10 mouse cellular contexts compared by ENCODE assay signal in genomic region chr13:102899253-102900082, GRCm38 (mm10).
DNase-seq lines count a peak whose midpoint lies in the region; ATAC-seq lines count a peak whose summit lies in the region.
"Had no signal": no experiment of that assay in that cellular context is flagged by ENCODE, and none has a peak within 500 bp of the region (broad histone marks: within the 10 kb centered on the region; RNA-seq: fewer than 3 reads in every experiment).

No protein-coding gene starts in this region.

- H3K4me1 ChIP-seq in heart, embryonic 11.5 days (ENCODE audit: control insufficient read depth, insufficient read depth, low read length), result peaks cover 47% of the 10 kb centered on the region
- peaks cover 54% of the 10 kb centered on the region for H3K4me1 ChIP-seq in embryonic facial prominence, embryonic 15.5 days
- peaks cover 60% of the 10 kb centered on the region for H3K4me1 ChIP-seq in limb, embryonic 13.5 days
- H3K4me1 ChIP-seq in hindbrain, embryonic 12.5 days, result peaks cover 37% of the 10 kb centered on the region

- DNase-seq in heart, postnatal 25 days (ENCODE audit: low spot score), result no peak
- DNase-seq in CD4-positive, CD25-positive, alpha-beta regulatory T cell, adult 2 months (ENCODE audit: low read depth, low spot score), result peak; percentile 51
- no peak for DNase-seq in left cerebral cortex, postnatal 14 days (ENCODE audit: low spot score in 2 of 2)
- DNase-seq in T-cell, adult 2 months (ENCODE audit: low spot score), result no peak

- 55% methylated on average over 9 of the region's 9 CpGs for WGBS in heart, embryonic 11.5 days (ENCODE audit: insufficient replicate concordance)
- 74% methylated on average over 9 of the region's 9 CpGs for WGBS in embryonic facial prominence, embryonic 15.5 days
- 65% methylated on average over 9 of the region's 9 CpGs for WGBS in limb, embryonic 13.5 days
- WGBS in hindbrain, embryonic 12.5 days, result 67% methylated on average over 9 of the region's 9 CpGs

- peak overlapping the region; percentile 58 for H3K27ac ChIP-seq in heart, embryonic 11.5 days (ENCODE audit: low read depth, low read length)
- H3K27ac ChIP-seq in embryonic facial prominence, embryonic 15.5 days (replicated peaks), result peak overlapping the region; percentile 80
- 0 out of 2 replicates have a peak overlapping the region, but pooled peaks have one; percentile 44 for H3K27ac ChIP-seq in limb, embryonic 13.5 days
- no peak overlapping the region for H3K27ac ChIP-seq in hindbrain, embryonic 12.5 days
- H3K27ac ChIP-seq: liver, embryonic 14.5 days had no signal

- no peak overlapping the region; the same call in 1 of the 2 replicates for H3K9ac ChIP-seq in heart, embryonic 11.5 days (ENCODE audit: low read depth, low read length)
- H3K9ac ChIP-seq in embryonic facial prominence, embryonic 15.5 days, result no peak overlapping the region
- no peak overlapping the region for H3K9ac ChIP-seq in limb, embryonic 13.5 days
- no peak overlapping the region for H3K9ac ChIP-seq in hindbrain, embryonic 12.5 days
- H3K9ac ChIP-seq: liver, embryonic 14.5 days had no signal

- no peaks in the 10 kb centered on the region for H3K9me3 ChIP-seq in heart, embryonic 11.5 days (replicated peaks; ENCODE audit: control insufficient read depth, low read length)
- H3K9me3 ChIP-seq in embryonic facial prominence, embryonic 15.5 days (replicated peaks), result no peaks in the 10 kb centered on the region
- H3K9me3 ChIP-seq in limb, embryonic 13.5 days, result no peaks in the 10 kb centered on the region
- no peaks in the 10 kb centered on the region for H3K9me3 ChIP-seq in hindbrain, embryonic 12.5 days (replicated peaks)

- ATAC-seq in heart, embryonic 11.5 days (replicated peaks; ENCODE audit: insufficient number of reproducible peaks, low FRiP score, low TSS enrichment), result 0 out of 2 replicates have a peak, but pooled peaks have one; percentile 37
- ATAC-seq in embryonic facial prominence, embryonic 15.5 days (ENCODE audit: insufficient number of reproducible peaks, low FRiP score, low TSS enrichment, low read depth), result peak; percentile 5; the same call in 1 of the 2 replicates
- peak; percentile 29; the same call in 1 of the 2 replicates for ATAC-seq in limb, embryonic 13.5 days (ENCODE audit: low FRiP score, low read depth)
- ATAC-seq in hindbrain, embryonic 12.5 days (ENCODE audit: low FRiP score), result no peak

- peak overlapping the region; percentile 21; the same call in 1 of the 2 replicates for H3K4me2 ChIP-seq in heart, embryonic 11.5 days
- H3K4me2 ChIP-seq in embryonic facial prominence, embryonic 15.5 days (replicated peaks), result no peak overlapping the region
- H3K4me2 ChIP-seq in limb, embryonic 13.5 days (replicated peaks), result peak overlapping the region; percentile 16; the same call in 1 of the 2 replicates
- H3K4me2 ChIP-seq in hindbrain, embryonic 12.5 days (replicated peaks), result no peak overlapping the region

- H3K36me3 ChIP-seq in heart, embryonic 11.5 days (ENCODE audit: control insufficient read depth, insufficient read depth, low read length), result no peaks in the 10 kb centered on the region
- H3K36me3 ChIP-seq in embryonic facial prominence, embryonic 15.5 days, result no peaks in the 10 kb centered on the region
- no peaks in the 10 kb centered on the region for H3K36me3 ChIP-seq in limb, embryonic 13.5 days
- H3K36me3 ChIP-seq in hindbrain, embryonic 12.5 days, result no peaks in the 10 kb centered on the region

- H3K27me3 ChIP-seq in heart, embryonic 11.5 days (ENCODE audit: control insufficient read depth, insufficient read depth, low read length), result no peaks in the 10 kb centered on the region
- no peaks in the 10 kb centered on the region for H3K27me3 ChIP-seq in embryonic facial prominence, embryonic 15.5 days
- no peaks in the 10 kb centered on the region for H3K27me3 ChIP-seq in limb, embryonic 13.5 days
- no peaks in the 10 kb centered on the region for H3K27me3 ChIP-seq in hindbrain, embryonic 12.5 days

- H3K4me3 ChIP-seq in heart, embryonic 11.5 days (ENCODE audit: low read depth, low read length), result no peak overlapping the region
- no peak overlapping the region for H3K4me3 ChIP-seq in embryonic facial prominence, embryonic 15.5 days (replicated peaks)
- no peak overlapping the region for H3K4me3 ChIP-seq in limb, embryonic 13.5 days
- H3K4me3 ChIP-seq in hindbrain, embryonic 12.5 days, result no peak overlapping the region
- H3K4me3 ChIP-seq: erythroblast, embryonic 14.5 days had no signal

- intact Hi-C loops in heart, postnatal 25 days (cut with DNase I), result no loop called here
- intact Hi-C loops in left cerebral cortex, postnatal 14 days (cut with DNase I), result no loop called here

Comparison
In these comparisons a context has a peak if more than half of its experiments do, and no peak if none do; other contexts are left out.
1. H3K4me2 ChIP-seq: peak in heart, embryonic 11.5 days (single experiment) and limb, embryonic 13.5 days (single experiment); none in embryonic facial prominence, embryonic 15.5 days (single experiment) and hindbrain, embryonic 12.5 days (single experiment).